Mouse (Mus musculus) midbrain, embryonic 12.5 days (tissue): ENCODE data around the gene Lipt2. TPM values are rescaled to one million over a fixed set of nuclear protein-coding genes. Genes with fewer than 3 reads are reported as not detected.

Source experiments
- ATAC-seq: fragments of 200-750 bp; cut with Nextera tagmentation; 2 replicates; pipeline ENCODE4 v1.8.0; 2017; ENCODE audit warnings: low read depth, moderate TSS enrichment, moderate library complexity; ENCODE audit not compliant: low FRiP score
- H3K27ac ChIP-seq: fragments of 300-500 bp; sonication (generic); replicated peaks from 2 replicates; pipeline ENCODE4 v1.5.1; 2016; ENCODE audit warnings: mild to moderate bottlenecking
- H3K27me3 ChIP-seq: fragments of 300-500 bp; sonication (generic); 2 replicates; pipeline ENCODE4 v1.6.1; 2016; ENCODE audit warnings: mild to moderate bottlenecking
- H3K36me3 ChIP-seq: fragments of 300-500 bp; sonication (generic); 2 replicates; pipeline ENCODE4 v1.6.1; 2016
- H3K4me1 ChIP-seq: fragments of 300-500 bp; sonication (generic); 2 replicates; pipeline ENCODE4 v1.6.1; 2016
- H3K4me2 ChIP-seq: fragments of 300-500 bp; sonication (generic); replicated peaks from 2 replicates; pipeline ENCODE4 v1.6.1; 2016; ENCODE audit warnings: mild to moderate bottlenecking, moderate library complexity
- H3K4me3 ChIP-seq: fragments of 300-500 bp; sonication (generic); 2 replicates; pipeline ENCODE4 v1.5.1; 2016; ENCODE audit warnings: mild to moderate bottlenecking
- H3K9ac ChIP-seq: fragments of 300-500 bp; sonication (generic); replicated peaks from 2 replicates; pipeline ENCODE4 v1.6.1; 2016; ENCODE audit warnings: mild to moderate bottlenecking, moderate library complexity
- H3K9me3 ChIP-seq: fragments of 300-500 bp; sonication (generic); 2 replicates; pipeline ENCODE4 v1.6.1; 2016; ENCODE audit warnings: mild to moderate bottlenecking
- WGBS: fragments of 180-500 bp; shearing (Covaris S2); methylation state at CpG from one replicate; pipeline ENCODE4 v1.1.7; 2016; 5-methylcytosine and 5-hydroxymethylcytosine counted together
- polyA plus RNA-seq: library from polyadenylated mRNA; unstranded; fragments of >200 nt; fragmentation: Nextera tagmentation; extraction: Ambion mirVana; gene quantifications from 2 replicates; pipeline ENCODE4 v1.2.1, GENCODE M21; 2016

The Lipt2 gene
- polyA plus RNA-seq, 1 experiment from 2014 or later, result 16.9 TPM

GRCm38 (mm10) chr7:100176269-100176668 is 17.2 kb downstream of the Lipt2 start, which contains the start of gene Kcne3:
TSS of gene Kcne3 (plus strand) at chr7:100176502.
- Histone ChIP-seq H3K27me3 (peaks cover 51% of the 10 kb centered on the region), H3K4me1 (peaks cover 13% of the 10 kb centered on the region), H3K36me3 (no peaks in the 10 kb centered on the region), H3K9me3 (no peaks in the 10 kb centered on the region), H3K4me2 (no peak within 1 kb of the TSS), H3K27ac (no peak within 1 kb of the TSS), H3K9ac (no peak within 1 kb of the TSS), H3K4me3 (no peak within 1 kb of the TSS)
- WGBS, result 91% methylated on average over 3 of the region's 3 CpGs
- ATAC-seq, result no peak

- no peak for ATAC-seq
- H3K27me3 ChIP-seq, result peaks cover 55% of the 10 kb centered on the region
- no peaks in the 10 kb centered on the region for H3K36me3 ChIP-seq
- H3K4me3 ChIP-seq, result peak overlapping the region; percentile 34
- peak overlapping the region; percentile 64 for H3K4me2 ChIP-seq
- peaks cover 13% of the 10 kb centered on the region for H3K4me1 ChIP-seq
- H3K9ac ChIP-seq, result peak overlapping the region; percentile 46; the same call in 1 of the 2 replicates
- 8% methylated on average over 30 of the region's 30 CpGs for whole genome bisulfite sequencing
- no peak overlapping the region for H3K27ac ChIP-seq
- H3K9me3 ChIP-seq, result no peaks in the 10 kb centered on the region
Observed at GRCm38 (mm10) chr7:100178016-100178890, 19.2 kb downstream of the Lipt2 start.

GRCm38 (mm10) chr7:100178891-100179233 is 19.8 kb downstream of the Lipt2 start:
- Histone ChIP-seq H3K4me1 (peaks cover 13% of the 10 kb centered on the region), H3K4me3 (peak overlapping the region; percentile 34), H3K36me3 (no peaks in the 10 kb centered on the region), H3K4me2 (peak overlapping the region; percentile 64), H3K27ac (no peak overlapping the region), H3K9ac (no peak overlapping the region), H3K9me3 (no peaks in the 10 kb centered on the region), H3K27me3 (peaks cover 55% of the 10 kb centered on the region)
- WGBS, result 1% methylated on average over 15 of the region's 15 CpGs
- no peak for ATAC-seq

- Histone ChIP-seq H3K27me3 (peaks cover 55% of the 10 kb centered on the region), H3K36me3 (no peaks in the 10 kb centered on the region), H3K27ac (no peak overlapping the region), H3K4me2 (no peak overlapping the region), H3K4me1 (peaks cover 13% of the 10 kb centered on the region), H3K4me3 (no peak overlapping the region), H3K9me3 (no peaks in the 10 kb centered on the region), H3K9ac (no peak overlapping the region)
- 60% methylated on average over 7 of the region's 7 CpGs for WGBS
- ATAC-seq, result no peak
Observed at GRCm38 (mm10) chr7:100179394-100179793, 20.3 kb downstream of the Lipt2 start.

- Histone ChIP-seq H3K9ac (no peak overlapping the region), H3K36me3 (no peaks in the 10 kb centered on the region), H3K4me2 (no peak overlapping the region), H3K27me3 (peaks cover 55% of the 10 kb centered on the region), H3K4me3 (no peak overlapping the region), H3K4me1 (peaks cover 13% of the 10 kb centered on the region), H3K27ac (no peak overlapping the region), H3K9me3 (no peaks in the 10 kb centered on the region)
- 71% methylated on average over 7 of the region's 7 CpGs for WGBS
- no peak for ATAC-seq
Observed at GRCm38 (mm10) chr7:100179836-100180407, 20.8 kb downstream of the Lipt2 start.

GRCm38 (mm10) chr7:100181176-100181575 is 22.1 kb downstream of the Lipt2 start:
- 84% methylated on average over 2 of the region's 2 CpGs for WGBS
- no peak for ATAC-seq
- Histone ChIP-seq H3K27me3 (peaks cover 52% of the 10 kb centered on the region), H3K9me3 (no peaks in the 10 kb centered on the region), H3K9ac (no peak overlapping the region), H3K27ac (no peak overlapping the region), H3K36me3 (no peaks in the 10 kb centered on the region), H3K4me1 (peaks cover 13% of the 10 kb centered on the region), H3K4me2 (no peak overlapping the region), H3K4me3 (no peak overlapping the region)

GRCm38 (mm10) chr7:100181614-100182013 is 22.5 kb downstream of the Lipt2 start:
- peaks cover 52% of the 10 kb centered on the region for H3K27me3 ChIP-seq
- no peaks in the 10 kb centered on the region for H3K36me3 ChIP-seq
- H3K4me1 ChIP-seq, result peaks cover 13% of the 10 kb centered on the region
- H3K9me3 ChIP-seq, result no peaks in the 10 kb centered on the region
- no peak overlapping the region for H3K9ac ChIP-seq
- WGBS, result 77% methylated on average over 3 of the region's 3 CpGs
- no peak overlapping the region for H3K4me3 ChIP-seq
- H3K4me2 ChIP-seq, result no peak overlapping the region
- no peak for ATAC-seq
- no peak overlapping the region for H3K27ac ChIP-seq

GRCm38 (mm10) chr7:100182388-100182787 is 23.3 kb downstream of the Lipt2 start:
- Histone ChIP-seq H3K4me3 (no peak overlapping the region), H3K4me2 (no peak overlapping the region), H3K9me3 (no peaks in the 10 kb centered on the region), H3K4me1 (peaks cover 13% of the 10 kb centered on the region), H3K27me3 (peaks cover 46% of the 10 kb centered on the region), H3K36me3 (no peaks in the 10 kb centered on the region), H3K27ac (no peak overlapping the region), H3K9ac (no peak overlapping the region)
- ATAC-seq, result no peak
- 87% methylated on average over 3 of the region's 3 CpGs for WGBS

GRCm38 (mm10) chr7:100187601-100188000 is 28.5 kb downstream of the Lipt2 start:
- H3K9ac ChIP-seq, result no peak overlapping the region
- 25% methylated on average over 7 of the region's 7 CpGs for WGBS
- 0 out of 2 replicates have a peak, but pooled peaks cover 4% of the 10 kb centered on the region for H3K27me3 ChIP-seq
- no peaks in the 10 kb centered on the region for H3K9me3 ChIP-seq
- no peak overlapping the region for H3K4me2 ChIP-seq
- H3K4me1 ChIP-seq, result no peaks in the 10 kb centered on the region
- no peaks in the 10 kb centered on the region for H3K36me3 ChIP-seq
- no peak overlapping the region for H3K4me3 ChIP-seq
- no peak overlapping the region for H3K27ac ChIP-seq
- no peak for ATAC-seq

GRCm38 (mm10) chr7:100190167-100190566 is 31.1 kb downstream of the Lipt2 start:
- 0 out of 2 replicates have a peak, but pooled peaks cover 4% of the 10 kb centered on the region for H3K27me3 ChIP-seq
- H3K36me3 ChIP-seq, result no peaks in the 10 kb centered on the region
- 33% methylated on average over 4 of the region's 4 CpGs for WGBS
- no peaks in the 10 kb centered on the region for H3K9me3 ChIP-seq
- no peak overlapping the region for H3K9ac ChIP-seq
- no peak overlapping the region for H3K27ac ChIP-seq
- no peak overlapping the region for H3K4me2 ChIP-seq
- no peaks in the 10 kb centered on the region for H3K4me1 ChIP-seq
- H3K4me3 ChIP-seq, result no peak overlapping the region
- no peak for ATAC-seq

GRCm38 (mm10) chr7:100190778-100191177 is 31.7 kb downstream of the Lipt2 start:
- Histone ChIP-seq H3K27ac (no peak overlapping the region), H3K4me1 (no peaks in the 10 kb centered on the region), H3K4me2 (no peak overlapping the region), H3K4me3 (no peak overlapping the region), H3K36me3 (no peaks in the 10 kb centered on the region), H3K27me3 (0 out of 2 replicates have a peak, but pooled peaks cover 4% of the 10 kb centered on the region), H3K9me3 (no peaks in the 10 kb centered on the region), H3K9ac (no peak overlapping the region)
- no peak for ATAC-seq
- WGBS, result 2% methylated on average over 4 of the region's 4 CpGs

GRCm38 (mm10) chr7:100201191-100201590 is 42.1 kb downstream of the Lipt2 start:
- Histone ChIP-seq H3K27ac (no peak overlapping the region), H3K9ac (no peak overlapping the region), H3K27me3 (no peaks in the 10 kb centered on the region), H3K9me3 (no peaks in the 10 kb centered on the region), H3K4me3 (no peak overlapping the region), H3K36me3 (no peaks in the 10 kb centered on the region), H3K4me2 (no peak overlapping the region), H3K4me1 (no peaks in the 10 kb centered on the region)
- ATAC-seq, result no peak
- 85% methylated on average over 3 of the region's 3 CpGs for WGBS
